Mouse (Mus musculus) small intestine, adult 2 months (tissue): ENCODE data around the gene Clcn1.
A peak's percentile ranks its signal among the peaks of the same experiment; 100 is the strongest.

Experiments
- CTCF ChIP-seq: fragments of 200-500 bp; IDR thresholded peaks from 2 replicates; pipeline ENCODE4 v1.5.1; 2012; ENCODE audit warnings: low read depth, mild to moderate bottlenecking, control low read depth, inconsistent platforms, low read length, moderate library complexity, mixed read lengths; ENCODE audit not compliant: insufficient replicate concordance, insufficient read length; ENCODE audit errors: extremely low read depth
- POLR2A ChIP-seq: fragments of 200-500 bp; IDR thresholded peaks from 2 replicates; pipeline ENCODE4 v1.6.1; 2012; ENCODE audit warnings: low read depth, mild to moderate bottlenecking, control low read depth, inconsistent platforms, low read length, moderate library complexity

DNA sequence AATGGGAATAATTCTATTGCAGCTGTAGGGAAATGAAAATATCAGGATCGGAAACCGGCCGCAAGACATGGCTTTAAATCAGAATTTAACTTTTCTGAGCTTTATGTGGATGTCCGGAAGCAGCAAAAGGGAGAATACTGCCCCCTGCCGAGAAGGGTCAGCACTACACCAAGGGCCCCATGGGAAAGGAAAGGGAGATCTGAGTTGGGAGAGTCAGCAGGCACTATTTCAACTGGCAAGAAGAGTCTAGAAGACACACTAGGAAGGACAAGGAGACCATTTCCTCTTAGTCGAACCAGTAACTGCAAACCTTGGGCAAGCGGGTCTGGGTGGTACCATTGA is 38.8 kb downstream of the Clcn1 start:
- TF ChIP-seq CTCF (peak; percentile 85; the same call in 1 of the 2 replicates), POLR2A (no peak)
